Comparison of ENCODE assay signal across 13 mouse cellular contexts in genomic region chr9:37089894-37090652, GRCm38 (mm10). TPM values are rescaled to one million over a fixed set of nuclear protein-coding genes. Genes with fewer than 3 reads are reported as not detected.
A peak's percentile ranks its signal among the peaks of the same experiment; 100 is the strongest.
DNase-seq lines count a peak whose midpoint lies in the region; ATAC-seq and TF ChIP-seq lines count a peak whose summit lies in the region.
"Had no signal": no experiment of that assay in that cellular context is flagged by ENCODE, and none has a peak within 500 bp of the region (broad histone marks: within the 10 kb centered on the region; RNA-seq: fewer than 3 reads in every experiment).

No protein-coding gene starts in this region.

- DNase-seq in Patski (ENCODE audit: low read depth, low spot score), result peak; percentile 61
- peak; percentile 44 for DNase-seq in embryonic facial prominence, embryonic 10.5 days (ENCODE audit: low spot score)
- DNase-seq in kidney, adult 2 months, result peak; percentile 76
- DNase-seq in right cerebral cortex, postnatal 10 days (ENCODE audit: low spot score in 2 of 2), result no peak
- no peak for DNase-seq in ovary, postnatal 14 days (ENCODE audit: low spot score)
- no peak for DNase-seq in lung, adult 2 months
- DNase-seq: adrenal gland, postnatal 36 days; cerebellum, adult 9-10 months; heart, adult 11 months had no signal

- 36% methylated on average over 6 of the region's 6 CpGs for WGBS in embryonic facial prominence, embryonic 10.5 days
- WGBS in kidney, adult 2 months, result 43% methylated on average over 6 of the region's 6 CpGs
- 38% methylated on average over 6 of the region's 6 CpGs for WGBS in limb, embryonic 13.5 days
- 65% methylated on average over 6 of the region's 6 CpGs for WGBS in lung, adult 2 months

- POLR2A ChIA-PET in Patski (lab: Charles Lee), result no interaction called here

- ATAC-seq in Patski, result peak; percentile 61
- ATAC-seq in limb, embryonic 13.5 days (ENCODE audit: low FRiP score, low read depth), result peak; percentile 46; the same call in 1 of the 2 replicates
- ATAC-seq: inflammation-experienced regulatory T-cells, adult 6 months had no signal

- TF ChIP-seq CTCF in Patski (IDR thresholded peaks at IDR 0.05), result no peak
- TF ChIP-seq CTCF in kidney, adult 2 months (conservative IDR thresholded peaks at IDR 0.05; ENCODE audit: insufficient read depth, insufficient read length, low read depth, low read length), result no peak
- TF ChIP-seq CTCF in lung, adult 2 months (IDR thresholded peaks at IDR 0.05; ENCODE audit: insufficient read depth, low read length), result no peak

- in situ Hi-C loops in Patski (cut with MboI; ENCODE audit: low pct_unique_long_range_greater_than_20kb), result no loop called here

- TF ChIP-seq POLR2A in kidney, adult 2 months (IDR thresholded peaks at IDR 0.05; ENCODE audit: low read depth, low read length), result no peak
- TF ChIP-seq POLR2A in lung, adult 2 months (IDR thresholded peaks at IDR 0.05; ENCODE audit: borderline replicate concordance, extremely low read depth, low read depth, low read length), result no peak

- H3K9me3 ChIP-seq in embryonic facial prominence, embryonic 10.5 days, result no peaks in the 10 kb centered on the region
- H3K9me3 ChIP-seq in limb, embryonic 13.5 days, result no peaks in the 10 kb centered on the region; the same call in 1 of the 2 replicates
- H3K9me3 ChIP-seq: liver, embryonic 15.5 days had no signal

- no peaks in the 10 kb centered on the region; the same call in 1 of the 2 replicates for H3K36me3 ChIP-seq in embryonic facial prominence, embryonic 10.5 days (replicated peaks)
- no peaks in the 10 kb centered on the region for H3K36me3 ChIP-seq in kidney, adult 2 months (ENCODE audit: control insufficient read depth, insufficient read depth, low read length)
- H3K36me3 ChIP-seq in limb, embryonic 13.5 days, result no peaks in the 10 kb centered on the region
- H3K36me3 ChIP-seq: liver, embryonic 15.5 days had no signal

- CTCF ChIA-PET in Patski (lab: Charles Lee), result no interaction called here

- no peak overlapping the region for H3K9ac ChIP-seq in limb, embryonic 13.5 days
- H3K9ac ChIP-seq: liver, embryonic 15.5 days had no signal

- peaks cover 76% of the 10 kb centered on the region for H3K4me1 ChIP-seq in embryonic facial prominence, embryonic 10.5 days
- H3K4me1 ChIP-seq in kidney, adult 2 months (ENCODE audit: control insufficient read depth, insufficient read depth, low read length), result peaks cover 10% of the 10 kb centered on the region; the same call in 1 of the 2 replicates
- H3K4me1 ChIP-seq in limb, embryonic 13.5 days, result peaks cover 35% of the 10 kb centered on the region
- H3K4me1 ChIP-seq in lung, adult 2 months (ENCODE audit: control insufficient read depth, insufficient read depth, low read length), result peaks cover 9% of the 10 kb centered on the region
- H3K4me1 ChIP-seq: liver, embryonic 15.5 days had no signal

- H3K27ac ChIP-seq in embryonic facial prominence, embryonic 10.5 days (replicated peaks), result peak overlapping the region; percentile 74
- H3K27ac ChIP-seq in kidney, adult 2 months (ENCODE audit: insufficient read depth, low read depth, low read length), result peak overlapping the region; percentile 20; the same call in 1 of the 2 replicates
- H3K27ac ChIP-seq in limb, embryonic 13.5 days, result no peak overlapping the region
- H3K27ac ChIP-seq: liver, embryonic 15.5 days had no signal

- H3K27me3 ChIP-seq in Patski, result peaks cover 15% of the 10 kb centered on the region
- no peaks in the 10 kb centered on the region for H3K27me3 ChIP-seq in embryonic facial prominence, embryonic 10.5 days (replicated peaks; ENCODE audit: low read depth, poor library complexity, severe bottlenecking)
- no peaks in the 10 kb centered on the region for H3K27me3 ChIP-seq in kidney, adult 2 months (replicated peaks; ENCODE audit: control insufficient read depth, insufficient read depth, low read length)
- H3K27me3 ChIP-seq in limb, embryonic 13.5 days, result peaks cover 9% of the 10 kb centered on the region
- H3K27me3 ChIP-seq: liver, embryonic 15.5 days had no signal

- H3K4me2 ChIP-seq in limb, embryonic 13.5 days (replicated peaks), result no peak overlapping the region
- H3K4me2 ChIP-seq: liver, embryonic 15.5 days had no signal

- H3K4me3 ChIP-seq in embryonic facial prominence, embryonic 10.5 days, result no peak overlapping the region
- no peak overlapping the region for H3K4me3 ChIP-seq in kidney, adult 2 months (ENCODE audit: insufficient read depth, low read depth, low read length)
- H3K4me3 ChIP-seq in limb, embryonic 13.5 days, result no peak overlapping the region
- no peak overlapping the region for H3K4me3 ChIP-seq in lung, adult 2 months (replicated peaks; ENCODE audit: extremely low read depth, low read depth, low read length)
- H3K4me3 ChIP-seq: erythroblast, embryonic 14.5 days; liver, embryonic 15.5 days had no signal

RNA-seq across cellular contexts. Expression of gene Pknox2, which starts 57.1 kb away (rescaled TPM):
- polyA plus RNA-seq in Patski (2021), result 0.09 TPM
- polyA plus RNA-seq in embryonic facial prominence, embryonic 10.5 days (2016; fragmentation: Nextera tagmentation; extraction: Ambion mirVana), result 32.7 and 33.0 TPM in 2 replicates
- polyA plus RNA-seq in kidney, adult 2 months (2012; rRNA removed), result 7.1 and 8.2 TPM in 2 replicates
- 14.5 and 16.1 TPM in 2 replicates for polyA plus RNA-seq in limb, embryonic 13.5 days (2015; fragmentation: Nextera tagmentation; extraction: Ambion mirVana)
- 32.2 and 37.2 TPM in 2 replicates for polyA plus RNA-seq in lung, adult 2 months (2012; rRNA removed)
- polyA plus RNA-seq: erythroblast, embryonic 14.5 days; inflammation-experienced regulatory T-cells, adult 6 months had no signal

Comparison
In these comparisons a context has a peak if more than half of its experiments do, and no peak if none do; other contexts are left out.
1. DNase-seq: peak in Patski (single experiment), embryonic facial prominence, embryonic 10.5 days (single experiment) and kidney, adult 2 months (single experiment); none in right cerebral cortex, postnatal 10 days (0 of 2), ovary, postnatal 14 days (single experiment) and lung, adult 2 months (single experiment).